Mouse (Mus musculus): ENCODE measurements around the gene Zfp697. TPM values are rescaled to one million over a fixed set of nuclear protein-coding genes. Genes with fewer than 3 reads are reported as not detected.
A peak's percentile ranks its signal among the peaks of the same experiment; 100 is the strongest.
"Not testable (repeated sequence)": the region's sequence is repeated elsewhere in the genome, so short reads cannot be mapped to it uniquely, and the experiment has no call there.

Gene Zfp697
- polyA plus RNA-seq, 1 experiment from 2014 or later = 13.3 TPM

DNA sequence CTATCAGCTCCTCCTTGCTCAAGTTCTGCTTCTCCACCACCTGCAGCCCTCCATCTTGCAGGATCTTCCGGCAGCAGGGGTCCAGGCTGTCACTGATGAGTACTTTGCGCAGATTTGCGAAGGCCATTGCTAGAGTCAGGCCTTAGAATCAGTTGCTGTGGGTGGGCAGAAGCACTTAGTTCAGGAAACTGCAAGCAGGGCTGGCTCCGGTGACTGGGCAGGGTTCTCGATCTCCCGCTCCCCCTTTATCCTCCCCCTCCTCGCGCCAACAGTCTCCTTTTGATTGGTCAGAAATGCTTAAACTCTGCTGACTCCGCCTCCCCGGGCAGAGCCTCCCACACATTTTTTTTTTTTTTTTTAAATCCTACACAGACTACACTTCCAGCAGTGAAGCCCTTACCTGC lies 42.6 kb upstream of the Zfp697 start, which contains the start of gene Phgdh:
TSS of gene Phgdh (minus strand) at position 285 of the 404 bp plus-strand sequence.
- WGBS = 0% methylated on average over 9 of the region's 10 CpGs
- not testable (repeated sequence) for H3K36me3 ChIP-seq (ENCODE audit: control insufficient read depth, insufficient read depth, low read length); H3K27me3 ChIP-seq (ENCODE audit: control insufficient read depth, insufficient read depth, low read length); H3K9me3 ChIP-seq (ENCODE audit: control insufficient read depth, low read length); H3K4me1 ChIP-seq (ENCODE audit: control insufficient read depth in 2 of 2, insufficient read depth in 2 of 2, low read length in 2 of 2)
- Histone ChIP-seq H3K9ac (ENCODE audit: low read length) (peak within 1 kb of the TSS; percentile 77), H3K4me3 (ENCODE audit: control insufficient read depth in 1 of 2, insufficient read depth in 1 of 2, low read depth in 1 of 2, low read length in 2 of 2) (peak within 1 kb of the TSS; percentile 70 to 72), H3K4me2 (ENCODE audit: low read length) (peak within 1 kb of the TSS; percentile 97), H3K27ac (replicated peaks in 1 of 2; ENCODE audit: control insufficient read depth in 1 of 2, insufficient read depth in 1 of 2, low read depth in 2 of 2, low read length in 2 of 2) (peak within 1 kb of the TSS in 1 of 2 experiments; percentile 44; a peak in 1 of 4 replicates)
- ATAC-seq (ENCODE audit: insufficient number of reproducible peaks, insufficient read depth, low FRiP score, low read depth) = peak; percentile 28; the same call in 1 of the 2 replicates

- no peaks in the 10 kb centered on the region for H3K27me3 ChIP-seq (ENCODE audit: control insufficient read depth, insufficient read depth, low read length)
- 74% methylated on average over 17 of the region's 17 CpGs for WGBS
- H3K9me3 ChIP-seq (ENCODE audit: control insufficient read depth, low read length) = 0 out of 2 replicates have a peak, but pooled peaks cover 2% of the 10 kb centered on the region
- H3K36me3 ChIP-seq (ENCODE audit: control insufficient read depth, insufficient read depth, low read length) = no peaks in the 10 kb centered on the region
- H3K4me1 ChIP-seq (ENCODE audit: control insufficient read depth in 2 of 2, insufficient read depth in 2 of 2, low read length in 2 of 2) = peaks cover 4 to 6% of the 10 kb centered on the region in 2 experiments; a peak in 3 of 4 replicates
- H3K27ac ChIP-seq (replicated peaks in 1 of 2; ENCODE audit: control insufficient read depth in 1 of 2, insufficient read depth in 1 of 2, low read depth in 2 of 2, low read length in 2 of 2) = no peak overlapping the region
- H3K9ac ChIP-seq (ENCODE audit: low read length) = no peak overlapping the region
- H3K4me2 ChIP-seq (ENCODE audit: low read length) = no peak overlapping the region
- ATAC-seq (ENCODE audit: insufficient number of reproducible peaks, insufficient read depth, low FRiP score, low read depth) = no peak
- no peak overlapping the region for H3K4me3 ChIP-seq (ENCODE audit: control insufficient read depth in 1 of 2, insufficient read depth in 1 of 2, low read depth in 1 of 2, low read length in 2 of 2)
Measured at GRCm38 (mm10) chr3:98340818-98341594, 41.3 kb upstream of the Zfp697 start.

GRCm38 (mm10) chr3:98343235-98343634 lies 39.0 kb upstream of the Zfp697 start:
- Histone ChIP-seq H3K9ac (ENCODE audit: low read length) (no peak overlapping the region), H3K27me3 (ENCODE audit: control insufficient read depth, insufficient read depth, low read length) (no peaks in the 10 kb centered on the region), H3K36me3 (ENCODE audit: control insufficient read depth, insufficient read depth, low read length) (no peaks in the 10 kb centered on the region), H3K9me3 (ENCODE audit: control insufficient read depth, low read length) (0 out of 2 replicates have a peak, but pooled peaks cover 2% of the 10 kb centered on the region), H3K4me2 (ENCODE audit: low read length) (no peak overlapping the region), H3K27ac (replicated peaks in 1 of 2; ENCODE audit: control insufficient read depth in 1 of 2, insufficient read depth in 1 of 2, low read depth in 2 of 2, low read length in 2 of 2) (no peak overlapping the region), H3K4me3 (ENCODE audit: control insufficient read depth in 1 of 2, insufficient read depth in 1 of 2, low read depth in 1 of 2, low read length in 2 of 2) (no peak overlapping the region), H3K4me1 (ENCODE audit: control insufficient read depth in 2 of 2, insufficient read depth in 2 of 2, low read length in 2 of 2) (peaks cover 2 to 4% of the 10 kb centered on the region in 2 experiments; a peak in 2 of 4 replicates)
- WGBS = 82% methylated on average over 3 of the region's 3 CpGs
- ATAC-seq (ENCODE audit: insufficient number of reproducible peaks, insufficient read depth, low FRiP score, low read depth) = no peak

- no peak for ATAC-seq (ENCODE audit: insufficient number of reproducible peaks, insufficient read depth, low FRiP score, low read depth)
- Histone ChIP-seq H3K27ac (replicated peaks in 1 of 2; ENCODE audit: control insufficient read depth in 1 of 2, insufficient read depth in 1 of 2, low read depth in 2 of 2, low read length in 2 of 2) (no peak overlapping the region), H3K4me3 (ENCODE audit: control insufficient read depth in 1 of 2, insufficient read depth in 1 of 2, low read depth in 1 of 2, low read length in 2 of 2) (no peak overlapping the region), H3K36me3 (ENCODE audit: control insufficient read depth, insufficient read depth, low read length) (no peaks in the 10 kb centered on the region), H3K4me1 (ENCODE audit: control insufficient read depth in 2 of 2, insufficient read depth in 2 of 2, low read length in 2 of 2) (peaks cover 0 to 3% of the 10 kb centered on the region in 2 experiments; a peak in 1 of 4 replicates), H3K4me2 (ENCODE audit: low read length) (no peak overlapping the region), H3K27me3 (ENCODE audit: control insufficient read depth, insufficient read depth, low read length) (no peaks in the 10 kb centered on the region), H3K9me3 (ENCODE audit: control insufficient read depth, low read length) (0 out of 2 replicates have a peak, but pooled peaks cover 2% of the 10 kb centered on the region), H3K9ac (ENCODE audit: low read length) (no peak overlapping the region)
- 62% methylated on average over 6 of the region's 6 CpGs for WGBS
Measured at GRCm38 (mm10) chr3:98348106-98348505, 34.2 kb upstream of the Zfp697 start.

DNA sequence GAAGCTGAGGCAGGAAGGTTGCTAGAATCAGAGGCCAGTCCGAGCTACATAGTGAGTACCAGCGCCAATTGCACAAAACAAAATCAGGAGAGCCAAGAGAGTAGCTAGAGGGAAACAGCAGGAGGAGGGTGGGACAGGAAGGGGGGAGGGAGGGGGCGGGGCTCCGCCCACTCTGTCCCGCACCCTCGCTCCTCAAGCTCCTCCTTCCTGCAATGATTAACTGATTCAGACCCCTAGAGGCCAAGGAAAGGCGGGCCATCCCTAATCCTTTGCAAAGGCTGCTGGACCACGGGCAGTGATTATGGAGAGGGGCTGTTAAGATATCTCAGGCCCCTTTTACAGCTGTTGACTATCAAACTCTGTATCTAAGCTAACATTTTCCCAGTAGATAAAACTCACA lies 33.6 kb upstream of the Zfp697 start:
- no peak for ATAC-seq (ENCODE audit: insufficient number of reproducible peaks, insufficient read depth, low FRiP score, low read depth)
- WGBS = 17% methylated on average over 8 of the region's 8 CpGs
- H3K27me3 ChIP-seq (ENCODE audit: control insufficient read depth, insufficient read depth, low read length) = no peaks in the 10 kb centered on the region
- H3K4me3 ChIP-seq (ENCODE audit: control insufficient read depth in 1 of 2, insufficient read depth in 1 of 2, low read depth in 1 of 2, low read length in 2 of 2) = no peak overlapping the region
- H3K36me3 ChIP-seq (ENCODE audit: control insufficient read depth, insufficient read depth, low read length) = no peaks in the 10 kb centered on the region
- peaks cover 0 to 3% of the 10 kb centered on the region in 2 experiments; a peak in 1 of 4 replicates for H3K4me1 ChIP-seq (ENCODE audit: control insufficient read depth in 2 of 2, insufficient read depth in 2 of 2, low read length in 2 of 2)
- no peak overlapping the region for H3K27ac ChIP-seq (replicated peaks in 1 of 2; ENCODE audit: control insufficient read depth in 1 of 2, insufficient read depth in 1 of 2, low read depth in 2 of 2, low read length in 2 of 2)
- H3K4me2 ChIP-seq (ENCODE audit: low read length) = no peak overlapping the region
- H3K9me3 ChIP-seq (ENCODE audit: control insufficient read depth, low read length) = 0 out of 2 replicates have a peak, but pooled peaks cover 2% of the 10 kb centered on the region
- no peak overlapping the region for H3K9ac ChIP-seq (ENCODE audit: low read length)

GRCm38 (mm10) chr3:98353892-98354291 lies 28.4 kb upstream of the Zfp697 start:
- no peak overlapping the region for H3K4me3 ChIP-seq (ENCODE audit: control insufficient read depth in 1 of 2, insufficient read depth in 1 of 2, low read depth in 1 of 2, low read length in 2 of 2)
- no peak for ATAC-seq (ENCODE audit: insufficient number of reproducible peaks, insufficient read depth, low FRiP score, low read depth)
- 31% methylated on average over 7 of the region's 7 CpGs for WGBS

GRCm38 (mm10) chr3:98355344-98356025 lies 26.8 kb upstream of the Zfp697 start:
- Histone ChIP-seq H3K4me3 (ENCODE audit: control insufficient read depth in 1 of 2, insufficient read depth in 1 of 2, low read depth in 1 of 2, low read length in 2 of 2) (no peak overlapping the region), H3K36me3 (ENCODE audit: control insufficient read depth, insufficient read depth, low read length) (no peaks in the 10 kb centered on the region), H3K4me2 (ENCODE audit: low read length) (no peak overlapping the region), H3K9ac (ENCODE audit: low read length) (no peak overlapping the region), H3K9me3 (ENCODE audit: control insufficient read depth, low read length) (no peaks in the 10 kb centered on the region), H3K27ac (replicated peaks in 1 of 2; ENCODE audit: control insufficient read depth in 1 of 2, insufficient read depth in 1 of 2, low read depth in 2 of 2, low read length in 2 of 2) (no peak overlapping the region), H3K27me3 (ENCODE audit: control insufficient read depth, insufficient read depth, low read length) (no peaks in the 10 kb centered on the region), H3K4me1 (ENCODE audit: control insufficient read depth in 2 of 2, insufficient read depth in 2 of 2, low read length in 2 of 2) (peaks cover 0 to 2% of the 10 kb centered on the region in 2 experiments; a peak in 1 of 4 replicates)
- ATAC-seq (ENCODE audit: insufficient number of reproducible peaks, insufficient read depth, low FRiP score, low read depth) = no peak
- 53% methylated on average over 10 of the region's 10 CpGs for WGBS

More at GRCm38 (mm10) chr3:98353892-98354291, 28.4 kb upstream of the Zfp697 start:
- H3K27me3 ChIP-seq (ENCODE audit: control insufficient read depth, insufficient read depth, low read length) = no peaks in the 10 kb centered on the region
- H3K4me1 ChIP-seq (ENCODE audit: control insufficient read depth in 2 of 2, insufficient read depth in 2 of 2, low read length in 2 of 2) = peaks cover 0 to 2% of the 10 kb centered on the region in 2 experiments; a peak in 1 of 4 replicates
- no peaks in the 10 kb centered on the region for H3K9me3 ChIP-seq (ENCODE audit: control insufficient read depth, low read length)
- no peak overlapping the region for H3K27ac ChIP-seq (replicated peaks in 1 of 2; ENCODE audit: control insufficient read depth in 1 of 2, insufficient read depth in 1 of 2, low read depth in 2 of 2, low read length in 2 of 2)
- H3K36me3 ChIP-seq (ENCODE audit: control insufficient read depth, insufficient read depth, low read length) = no peaks in the 10 kb centered on the region
- no peak overlapping the region for H3K4me2 ChIP-seq (ENCODE audit: low read length)
- H3K9ac ChIP-seq (ENCODE audit: low read length) = no peak overlapping the region

Measured in heart, embryonic 14.5 days (tissue).